Mouse (Mus musculus) intestine, embryonic 14.5 days (tissue): Measurements from ENCODE around the gene Adgrb3. TPM values are rescaled to one million over a fixed set of nuclear protein-coding genes. Genes with fewer than 3 reads are reported as not detected.

Experiments used
- ATAC-seq: fragments of 200-750 bp; cut with Nextera tagmentation; replicated peaks from 2 replicates; pipeline ENCODE4 v1.8.0; 2017; ENCODE audit warnings: low read depth, moderate number of reproducible peaks, moderate TSS enrichment, moderate library complexity; ENCODE audit not compliant: low FRiP score, low TSS enrichment
- DNase-seq: peaks from one replicate; pipeline ENCODE4 v3.0.0-alpha.2; 2018; ENCODE audit warnings: low spot score
- H3K27ac ChIP-seq: fragments of 300-500 bp; sonication (generic); 2 replicates; pipeline ENCODE4 v1.5.1; 2014; ENCODE audit warnings: low read depth, mild to moderate bottlenecking, control low read depth
- H3K27me3 ChIP-seq: fragments of 300-500 bp; sonication (generic); replicated peaks from 2 replicates; pipeline ENCODE4 v1.6.1; 2014; ENCODE audit warnings: low read length, control low read depth; ENCODE audit not compliant: control insufficient read depth, insufficient read depth
- H3K36me3 ChIP-seq: fragments of 300-500 bp; sonication (generic); 2 replicates; pipeline ENCODE4 v1.6.1; 2014; ENCODE audit warnings: low read length, control low read depth; ENCODE audit not compliant: control insufficient read depth, insufficient read depth
- H3K4me1 ChIP-seq: fragments of 300-500 bp; sonication (generic); replicated peaks from 2 replicates; pipeline ENCODE4 v1.6.1; 2014; ENCODE audit warnings: low read length, control low read depth, mixed read lengths; ENCODE audit not compliant: control insufficient read depth, insufficient read depth
- H3K4me2 ChIP-seq: fragments of 300-500 bp; sonication (generic); 2 replicates; pipeline ENCODE4 v1.6.1; 2014; ENCODE audit warnings: low read length
- H3K4me3 ChIP-seq: fragments of 300-500 bp; sonication (generic); 2 replicates; pipeline ENCODE4 v1.5.1; 2014; ENCODE audit warnings: low read depth, low read length, control low read depth, mixed read lengths
- H3K9ac ChIP-seq: fragments of 300-500 bp; sonication (generic); 2 replicates; pipeline ENCODE4 v1.6.1; 2014; ENCODE audit warnings: mild to moderate bottlenecking, low read length
- H3K9me3 ChIP-seq: fragments of 300-500 bp; sonication (generic); 2 replicates; pipeline ENCODE4 v1.6.1; 2016; ENCODE audit warnings: low read length, control low read depth; ENCODE audit not compliant: control insufficient read depth
- WGBS: fragments of 180-500 bp; shearing (Covaris S2); extraction: QIAGEN DNeasy Blood & Tissue Kit; methylation state at CpG from one replicate; pipeline ENCODE4 v1.1.7; 2014; 5-methylcytosine and 5-hydroxymethylcytosine counted together
- polyA plus RNA-seq: library from polyadenylated mRNA; unstranded; fragments of >200 nt; fragmentation: Nextera tagmentation; extraction: Ambion mirVana; gene quantifications from 2 replicates; pipeline ENCODE4 v1.2.1, GENCODE M21; 2014

Adgrb3 gene
- polyA plus RNA-seq, 1 experiment from 2014 or later: 3.6 TPM

- H3K36me3 ChIP-seq: no peaks in the 10 kb centered on the region
- H3K4me2 ChIP-seq: no peak overlapping the region
- H3K9me3 ChIP-seq: no peaks in the 10 kb centered on the region
- no peak overlapping the region for H3K27ac ChIP-seq
- ATAC-seq: no peak
- no peak overlapping the region for H3K4me3 ChIP-seq
- DNase-seq: no peak
- WGBS: 92% methylated on average over 5 of the region's 5 CpGs
- H3K27me3 ChIP-seq: no peaks in the 10 kb centered on the region
- no peaks in the 10 kb centered on the region for H3K4me1 ChIP-seq
- no peak overlapping the region for H3K9ac ChIP-seq
Measured at GRCm38 (mm10) chr1:25355486-25355885, 474.0 kb downstream of the Adgrb3 start.

- H3K4me3 ChIP-seq: no peak overlapping the region
- no peak overlapping the region for H3K4me2 ChIP-seq
- H3K9me3 ChIP-seq: no peaks in the 10 kb centered on the region
- no peaks in the 10 kb centered on the region for H3K36me3 ChIP-seq
- H3K4me1 ChIP-seq: no peaks in the 10 kb centered on the region; the same call in 1 of the 2 replicates
- DNase-seq (no peak), ATAC-seq (no peak)
- no peaks in the 10 kb centered on the region for H3K27me3 ChIP-seq
- no peak overlapping the region for H3K27ac ChIP-seq
- no peak overlapping the region for H3K9ac ChIP-seq
Measured at GRCm38 (mm10) chr1:25344876-25345275, 484.6 kb downstream of the Adgrb3 start.

GRCm38 (mm10) chr1:25325406-25325805 lies 504.1 kb downstream of the Adgrb3 start:
- Histone ChIP-seq H3K27ac (no peak overlapping the region), H3K36me3 (no peaks in the 10 kb centered on the region), H3K4me1 (no peaks in the 10 kb centered on the region), H3K9me3 (no peaks in the 10 kb centered on the region), H3K4me3 (no peak overlapping the region), H3K27me3 (no peaks in the 10 kb centered on the region), H3K9ac (no peak overlapping the region), H3K4me2 (no peak overlapping the region)
- no peak for ATAC-seq
- 70% methylated on average over 2 of the region's 2 CpGs for WGBS
- DNase-seq: no peak

GRCm38 (mm10) chr1:25317142-25317541 lies 512.4 kb downstream of the Adgrb3 start:
- ATAC-seq (no peak), DNase-seq (no peak)
- Histone ChIP-seq H3K4me3 (no peak overlapping the region), H3K27me3 (no peaks in the 10 kb centered on the region), H3K4me2 (no peak overlapping the region), H3K4me1 (no peaks in the 10 kb centered on the region), H3K36me3 (no peaks in the 10 kb centered on the region), H3K27ac (no peak overlapping the region), H3K9ac (no peak overlapping the region), H3K9me3 (no peaks in the 10 kb centered on the region)

GRCm38 (mm10) chr1:25312344-25312743 lies 517.2 kb downstream of the Adgrb3 start:
- H3K9me3 ChIP-seq: no peaks in the 10 kb centered on the region

GRCm38 (mm10) chr1:25310066-25310465 lies 519.4 kb downstream of the Adgrb3 start:
- no peaks in the 10 kb centered on the region for H3K9me3 ChIP-seq
- no peaks in the 10 kb centered on the region for H3K36me3 ChIP-seq
- no peak overlapping the region for H3K9ac ChIP-seq
- H3K27ac ChIP-seq: no peak overlapping the region
- 46% methylated on average over 2 of the region's 2 CpGs for whole genome bisulfite sequencing
- ATAC-seq (no peak), DNase-seq (no peak)
- H3K4me1 ChIP-seq: no peaks in the 10 kb centered on the region
- no peak overlapping the region for H3K4me3 ChIP-seq
- H3K27me3 ChIP-seq: no peaks in the 10 kb centered on the region
- H3K4me2 ChIP-seq: no peak overlapping the region

More at GRCm38 (mm10) chr1:25312344-25312743, 517.2 kb downstream of the Adgrb3 start:
- H3K4me3 ChIP-seq: no peak overlapping the region
- no peak for ATAC-seq
- no peak overlapping the region for H3K27ac ChIP-seq
- no peak overlapping the region for H3K4me2 ChIP-seq
- H3K36me3 ChIP-seq: no peaks in the 10 kb centered on the region
- H3K27me3 ChIP-seq: no peaks in the 10 kb centered on the region
- 82% methylated on average over 2 of the region's 2 CpGs for WGBS
- no peak for DNase-seq
- H3K4me1 ChIP-seq: no peaks in the 10 kb centered on the region
- H3K9ac ChIP-seq: no peak overlapping the region

GRCm38 (mm10) chr1:25281471-25281870 lies 548.0 kb downstream of the Adgrb3 start:
- H3K9me3 ChIP-seq: no peaks in the 10 kb centered on the region
- H3K9ac ChIP-seq: no peak overlapping the region
- 86% methylated on average over 8 of the region's 8 CpGs for WGBS
- no peaks in the 10 kb centered on the region for H3K4me1 ChIP-seq
- H3K4me3 ChIP-seq: no peak overlapping the region
- no peaks in the 10 kb centered on the region for H3K27me3 ChIP-seq
- H3K27ac ChIP-seq: no peak overlapping the region
- ATAC-seq (no peak), DNase-seq (no peak)
- no peak overlapping the region for H3K4me2 ChIP-seq
- H3K36me3 ChIP-seq: no peaks in the 10 kb centered on the region

- ATAC-seq: no peak
- DNase-seq: no peak
- H3K36me3 ChIP-seq: no peaks in the 10 kb centered on the region
- H3K4me3 ChIP-seq: no peak overlapping the region
- H3K4me1 ChIP-seq: no peaks in the 10 kb centered on the region
- H3K9ac ChIP-seq: no peak overlapping the region
- H3K9me3 ChIP-seq: no peaks in the 10 kb centered on the region
- no peaks in the 10 kb centered on the region for H3K27me3 ChIP-seq
- no peak overlapping the region for H3K4me2 ChIP-seq
- H3K27ac ChIP-seq: no peak overlapping the region
Measured at GRCm38 (mm10) chr1:25250562-25250961, 578.9 kb downstream of the Adgrb3 start.

- Histone ChIP-seq H3K9ac (no peak overlapping the region), H3K9me3 (no peaks in the 10 kb centered on the region), H3K4me3 (no peak overlapping the region), H3K4me2 (no peak overlapping the region), H3K4me1 (no peaks in the 10 kb centered on the region), H3K27me3 (no peaks in the 10 kb centered on the region), H3K27ac (no peak overlapping the region), H3K36me3 (no peaks in the 10 kb centered on the region)
- DNase-seq (no peak), ATAC-seq (no peak)
- WGBS: 73% methylated on average over 6 of the region's 6 CpGs
Measured at GRCm38 (mm10) chr1:25242436-25242835, 587.1 kb downstream of the Adgrb3 start.
